Mouse (Mus musculus): Measurements from ENCODE around the gene Olfr763.

DNA sequence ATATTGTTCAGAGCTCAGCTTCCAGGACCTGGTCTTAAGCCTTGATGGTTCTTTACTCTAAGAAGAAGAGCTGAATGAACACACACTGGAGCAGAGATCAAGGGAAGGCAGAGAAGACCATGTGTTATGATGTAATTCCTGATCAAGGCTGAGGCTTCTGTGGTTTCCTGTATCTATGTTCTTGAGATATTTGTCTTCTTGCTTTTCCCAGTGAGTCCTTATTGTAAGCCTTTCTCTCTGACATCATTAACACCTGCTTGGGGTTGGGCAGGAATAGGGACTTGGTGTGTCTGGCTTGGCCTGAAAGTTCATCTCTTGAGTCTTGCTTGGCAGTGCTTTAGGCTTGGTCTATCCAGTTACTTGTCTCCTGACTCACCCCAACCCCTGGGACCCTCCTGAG is 19.6 kb upstream of the Olfr763 start:
- TF ChIP-seq POLR2A (IDR thresholded peaks at IDR 0.05; ENCODE audit: borderline replicate concordance, control insufficient read depth, low read depth, low read length) (no peak), CTCF (IDR thresholded peaks at IDR 0.05; ENCODE audit: control insufficient read depth, insufficient read depth, low read length) (no peak)

Measured in bone marrow, adult 2 months (tissue).